Mouse (Mus musculus): Measurements from ENCODE around the gene Zfp62. TPM values are rescaled to one million over a fixed set of nuclear protein-coding genes. Genes with fewer than 3 reads are reported as not detected.

Gene Zfp62
- total RNA-seq, 2 experiments from 2014 or later: 37.4 to 40.4 TPM

DNA sequence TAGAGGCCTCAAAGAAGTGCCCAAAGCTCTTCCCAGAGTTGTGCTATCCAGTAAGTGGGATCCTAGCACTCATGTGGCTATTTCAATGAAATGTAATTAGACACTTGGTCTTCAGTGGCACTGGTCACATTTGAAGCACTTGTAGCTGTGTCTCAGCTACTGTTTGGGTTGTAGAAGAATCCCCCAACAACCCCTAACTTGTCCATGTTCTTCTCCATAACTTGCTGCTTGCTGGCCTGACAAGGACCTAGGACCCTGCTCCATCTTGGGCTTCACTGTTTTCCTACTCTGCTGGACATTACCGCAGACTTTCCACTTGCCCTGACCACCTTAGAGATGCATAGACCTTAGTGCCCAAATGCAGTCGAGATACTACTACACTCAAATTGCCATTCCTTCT is 1.0 kb upstream of the Zfp62 start:
- DNase-seq (ENCODE audit: extremely low spot score in 1 of 2, low spot score in 2 of 2): no peak
- intact Hi-C loops (cut with DNase I): loop anchor here (5.0 kb wide), 1 partner anchor 50 kb away; no protein-coding TSS in a partner anchor

DNA sequence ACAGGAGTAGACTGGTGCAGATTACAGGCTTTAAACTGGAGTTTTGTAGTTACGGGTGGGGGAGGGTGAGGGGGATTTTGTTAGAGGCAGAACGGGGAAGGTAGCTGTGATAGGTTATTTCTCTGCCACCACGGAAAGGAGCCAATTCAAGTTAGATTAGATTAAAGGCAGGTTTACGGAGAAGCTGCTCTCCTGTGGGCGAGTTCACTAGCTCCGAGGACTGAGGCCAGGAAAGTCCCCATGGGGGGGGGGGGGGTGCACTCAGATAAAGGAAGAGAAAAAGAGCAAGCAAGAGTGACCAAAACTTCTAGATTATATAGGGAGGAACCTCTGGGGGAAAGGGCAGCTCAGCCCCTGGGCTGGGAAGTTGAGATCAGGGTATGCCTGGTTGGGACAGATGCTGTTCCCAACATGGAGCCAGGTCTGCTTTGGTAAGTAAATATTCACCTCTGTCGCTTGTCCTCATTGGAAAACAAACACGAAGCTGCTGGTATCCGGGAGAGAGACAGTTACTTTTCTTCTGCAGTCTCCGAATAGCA is 500 bp upstream of the Zfp62 start:
- DNase-seq (ENCODE audit: extremely low spot score in 1 of 2, low spot score in 2 of 2): no peak
- intact Hi-C loops (cut with DNase I): loop anchor here (5.0 kb wide), 1 partner anchor 50 kb away; no protein-coding TSS in a partner anchor

DNA sequence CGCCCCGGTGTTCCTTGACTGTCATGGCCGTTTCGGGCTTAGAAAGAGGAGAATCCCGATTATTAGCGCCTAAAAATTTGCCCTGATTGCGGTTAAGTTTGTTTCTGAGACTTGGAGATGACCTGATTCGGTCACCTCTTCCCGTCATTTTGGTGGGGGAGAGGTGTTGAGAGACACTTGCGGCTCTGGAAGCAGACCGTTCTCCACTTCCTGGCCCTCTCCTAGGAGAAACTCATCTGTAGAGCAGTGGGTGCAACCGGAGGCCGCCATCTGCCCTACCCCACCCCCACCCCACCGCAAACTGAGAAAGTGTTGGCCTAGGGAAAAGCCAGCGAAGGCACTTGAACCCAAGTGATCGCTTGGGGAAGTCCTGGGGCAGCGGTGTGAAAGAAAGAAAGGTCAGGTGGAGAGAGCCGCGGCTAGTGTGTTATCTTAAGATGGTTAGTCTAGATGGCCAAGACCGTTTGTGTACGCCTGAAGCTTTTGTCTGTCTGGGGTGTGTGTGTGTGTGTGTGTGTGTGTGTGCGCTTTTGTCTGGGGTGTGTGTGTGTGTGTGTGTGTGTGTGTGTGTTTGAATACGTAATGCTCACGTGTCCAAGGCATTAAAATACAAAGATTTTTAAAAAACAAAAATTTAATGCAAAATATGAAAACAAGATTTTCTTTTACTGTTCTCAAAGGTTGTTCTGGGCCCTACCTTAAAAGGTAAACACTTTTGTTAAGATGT is 842 bp downstream of the Zfp62 start:
- DNase-seq (ENCODE audit: extremely low spot score in 1 of 2, low spot score in 2 of 2): peak in 1 of 2 experiments; percentile 39
- intact Hi-C loops (cut with DNase I): loop anchor here (5.0 kb wide), 1 partner anchor 48 kb away; no protein-coding TSS in a partner anchor

DNA sequence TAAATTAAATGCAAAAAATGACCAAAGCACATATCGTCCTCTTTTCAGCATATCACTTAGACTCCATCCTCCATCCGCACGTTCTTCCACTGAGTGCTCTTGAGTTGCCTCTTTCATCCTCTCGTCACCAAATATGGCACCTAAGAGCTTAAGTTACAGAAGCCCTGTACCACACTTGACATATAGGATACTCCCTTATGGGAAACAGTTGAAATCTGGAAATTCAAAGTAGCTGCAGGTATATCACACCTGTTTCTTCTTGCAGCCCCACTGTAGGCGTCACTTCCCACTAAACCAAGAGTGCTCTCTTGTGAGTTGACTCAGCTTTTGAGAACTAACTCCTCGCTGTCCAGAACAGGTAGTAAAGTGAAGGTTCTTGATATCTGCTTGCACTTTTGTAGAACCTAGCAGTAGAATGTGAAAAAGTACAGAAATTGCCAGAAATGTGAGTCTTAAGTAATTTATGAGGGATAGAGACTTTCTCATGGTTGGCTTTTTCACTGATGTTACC is 2.0 kb downstream of the Zfp62 start:
- DNase-seq (ENCODE audit: extremely low spot score in 1 of 2, low spot score in 2 of 2): no peak
- intact Hi-C loops (cut with DNase I): no loop called here

DNA sequence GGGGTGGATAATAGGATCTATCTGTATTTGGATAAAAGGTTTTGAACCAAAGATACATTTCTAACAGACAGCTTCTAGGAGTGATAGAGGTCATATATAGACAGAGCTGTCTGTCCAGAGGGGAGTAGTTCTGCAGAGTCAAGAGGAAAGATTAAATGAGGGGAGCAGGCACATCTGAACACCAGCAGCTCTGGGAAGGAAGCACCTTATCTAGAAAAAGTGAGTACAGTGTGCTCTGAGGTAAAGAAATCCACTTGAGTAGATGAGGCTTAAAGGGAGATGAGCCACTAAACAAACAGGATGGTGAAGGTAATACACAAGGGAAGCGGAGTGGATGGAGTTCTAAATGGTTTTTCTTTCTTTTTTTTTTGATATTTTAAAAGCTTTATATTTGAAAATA is 4.4 kb downstream of the Zfp62 start:
- no peak for DNase-seq (ENCODE audit: extremely low spot score in 1 of 2, low spot score in 2 of 2)
- intact Hi-C loops (cut with DNase I): no loop called here

DNA sequence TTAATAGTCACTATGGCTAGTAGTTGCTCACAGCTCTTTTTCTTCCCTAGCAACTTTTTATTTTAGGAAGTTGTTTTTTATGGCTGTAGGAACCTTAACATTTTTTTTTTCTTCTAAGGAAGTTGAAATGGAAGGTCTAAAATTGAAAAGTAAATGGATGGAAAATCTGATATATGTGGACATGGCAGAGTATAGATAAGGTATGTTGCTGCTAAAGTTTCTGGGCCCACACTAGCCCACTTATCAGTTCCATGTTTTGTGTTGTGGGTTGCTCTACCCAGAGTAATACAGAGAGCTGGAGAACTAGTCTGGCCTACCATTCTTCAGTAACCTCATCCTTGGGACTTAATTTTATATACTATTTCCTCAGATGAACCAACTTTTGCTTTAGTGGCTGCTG is 9.5 kb downstream of the Zfp62 start:
- intact Hi-C loops (cut with DNase I): no loop called here
- no peak for DNase-seq (ENCODE audit: extremely low spot score in 1 of 2, low spot score in 2 of 2)

DNA sequence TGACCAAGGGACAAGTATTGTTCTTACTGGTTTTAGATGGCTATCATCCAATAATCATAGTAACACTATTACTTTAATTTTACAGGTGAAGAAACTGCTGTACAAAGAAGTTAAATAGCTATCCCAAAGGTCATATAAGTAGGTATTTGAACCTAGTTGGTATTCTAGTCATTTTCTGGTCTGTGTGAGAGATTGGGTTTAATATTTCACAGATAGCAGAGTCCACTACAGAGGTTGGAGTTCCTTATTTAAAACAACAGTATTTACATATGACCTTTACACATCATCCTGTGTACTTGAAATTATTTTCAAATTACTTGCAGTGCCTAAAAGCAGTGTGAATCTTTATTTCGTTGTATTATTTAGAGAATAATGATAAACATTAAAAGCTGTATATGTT is 10.4 kb downstream of the Zfp62 start:
- intact Hi-C loops (cut with DNase I): no loop called here
- no peak for DNase-seq (ENCODE audit: extremely low spot score in 1 of 2, low spot score in 2 of 2)

DNA sequence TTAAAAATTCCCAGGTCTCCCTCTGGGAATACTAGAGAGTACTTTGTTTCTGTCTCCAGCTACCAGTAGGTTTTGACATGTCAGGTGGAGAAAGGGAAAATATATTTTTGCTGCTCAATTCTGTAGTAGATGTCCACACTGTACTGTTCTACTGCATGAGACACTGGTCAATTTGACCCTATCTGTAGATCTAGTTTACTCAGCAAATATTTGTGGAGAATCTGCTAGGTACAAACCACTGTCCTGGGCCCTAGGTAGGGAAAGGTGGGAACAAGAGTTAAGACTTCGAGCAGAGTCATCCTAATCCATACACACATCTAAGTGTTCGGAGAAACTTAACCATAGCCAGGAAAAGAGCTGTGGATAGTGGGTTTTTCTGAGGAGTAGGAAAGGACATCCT is 16.2 kb downstream of the Zfp62 start:
- intact Hi-C loops (cut with DNase I): no loop called here
- DNase-seq (ENCODE audit: extremely low spot score in 1 of 2, low spot score in 2 of 2): no peak

DNA sequence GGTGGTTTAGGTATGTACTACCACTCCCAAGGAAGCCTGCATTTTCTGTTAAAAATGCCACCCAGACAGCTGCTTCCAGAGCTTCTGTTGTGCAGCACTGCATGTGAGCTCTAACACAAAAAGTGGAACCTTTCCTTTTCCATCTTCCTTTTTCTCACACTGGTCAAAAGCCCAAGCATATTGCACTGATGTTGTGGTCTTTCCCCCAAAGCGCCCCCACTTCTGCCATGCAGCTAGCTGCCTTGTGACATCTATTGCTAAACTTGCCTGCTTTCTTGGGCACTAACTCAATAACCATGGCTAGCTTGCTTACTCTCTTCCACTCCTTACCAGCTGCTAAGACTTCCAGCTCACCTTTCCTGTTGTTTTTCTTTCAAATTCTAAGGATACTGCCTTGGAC is 21.4 kb downstream of the Zfp62 start:
- DNase-seq (ENCODE audit: extremely low spot score in 1 of 2, low spot score in 2 of 2): no peak
- intact Hi-C loops (cut with DNase I): no loop called here

DNA sequence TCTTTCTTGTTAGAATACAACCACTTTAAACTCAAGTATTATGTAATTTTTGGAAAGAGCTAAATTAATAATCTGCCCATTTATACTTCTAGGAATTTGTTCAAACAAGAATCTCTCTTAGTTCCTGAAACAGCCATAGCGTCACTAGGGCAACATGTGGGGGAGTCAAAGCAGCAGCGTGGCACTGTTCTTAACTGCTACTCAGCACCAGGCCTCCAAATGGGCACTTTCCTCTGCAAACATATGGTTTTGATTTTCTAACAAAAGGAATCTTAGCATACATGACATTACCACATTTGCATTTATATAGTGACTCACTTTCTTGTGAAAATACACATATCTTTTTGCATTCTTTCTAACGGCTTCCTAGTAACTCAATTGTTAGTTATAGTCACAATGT is 29.7 kb downstream of the Zfp62 start:
- no peak for DNase-seq (ENCODE audit: extremely low spot score in 1 of 2, low spot score in 2 of 2)

DNA sequence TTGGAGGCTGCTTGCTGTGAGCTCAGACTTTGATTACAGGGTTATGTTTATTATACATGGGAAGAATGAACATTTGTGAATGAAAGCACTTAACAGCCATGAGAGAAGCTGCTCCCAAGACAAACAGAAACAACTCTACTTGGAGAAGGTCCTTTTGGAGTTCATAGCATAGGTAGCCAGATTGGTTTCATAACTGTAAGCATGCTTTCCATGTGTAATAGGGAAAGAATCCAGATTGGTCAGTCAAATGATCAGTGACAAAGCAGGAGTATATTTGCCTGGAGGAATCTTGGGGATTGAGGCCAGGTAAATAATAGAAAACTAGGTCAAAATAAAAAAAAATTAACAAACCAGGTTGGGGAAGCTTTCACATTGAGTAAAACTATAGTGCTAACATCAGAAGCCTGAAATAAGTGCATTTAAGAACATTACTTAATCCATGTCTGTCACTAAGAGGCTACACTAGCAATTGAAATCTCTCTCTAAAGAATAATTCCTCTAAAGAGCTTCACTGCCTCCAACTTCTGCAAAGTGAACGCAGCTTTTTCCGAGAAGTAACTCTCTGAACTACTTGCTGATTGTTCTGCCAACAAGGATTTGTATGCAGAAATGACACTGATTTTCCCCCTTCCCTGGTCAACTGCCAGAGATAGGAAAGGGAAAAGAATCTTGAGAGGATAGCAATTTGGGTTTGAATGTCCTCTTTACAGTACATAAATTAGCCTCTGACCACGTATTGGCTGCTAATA is 32.5 kb downstream of the Zfp62 start:
- intact Hi-C loops (cut with DNase I): no loop called here
- DNase-seq (ENCODE audit: extremely low spot score in 1 of 2, low spot score in 2 of 2): no peak

More for the DNA sequence above, 29.7 kb downstream of the Zfp62 start:
- intact Hi-C loops (cut with DNase I): no loop called here

DNA sequence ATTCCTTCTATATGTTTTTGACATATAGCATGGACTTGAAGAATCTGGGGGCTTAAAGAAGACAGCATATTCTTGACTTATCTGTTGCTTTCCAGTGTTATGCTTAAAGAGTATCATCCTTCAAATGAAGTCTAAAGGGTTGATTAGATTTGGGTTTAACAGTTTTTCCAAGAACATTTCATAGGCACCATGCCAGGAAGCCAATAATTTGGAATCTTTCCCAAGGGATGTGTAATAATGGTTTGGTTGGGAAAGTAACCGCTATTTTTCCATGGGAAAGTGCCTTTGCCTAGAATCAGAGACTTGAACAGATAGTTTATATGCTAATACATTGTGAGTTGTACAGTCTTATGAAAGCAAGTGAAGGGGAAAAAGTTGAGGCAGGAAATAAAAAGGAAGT is 33.8 kb downstream of the Zfp62 start:
- DNase-seq (ENCODE audit: extremely low spot score in 1 of 2, low spot score in 2 of 2): no peak
- intact Hi-C loops (cut with DNase I): no loop called here

DNA sequence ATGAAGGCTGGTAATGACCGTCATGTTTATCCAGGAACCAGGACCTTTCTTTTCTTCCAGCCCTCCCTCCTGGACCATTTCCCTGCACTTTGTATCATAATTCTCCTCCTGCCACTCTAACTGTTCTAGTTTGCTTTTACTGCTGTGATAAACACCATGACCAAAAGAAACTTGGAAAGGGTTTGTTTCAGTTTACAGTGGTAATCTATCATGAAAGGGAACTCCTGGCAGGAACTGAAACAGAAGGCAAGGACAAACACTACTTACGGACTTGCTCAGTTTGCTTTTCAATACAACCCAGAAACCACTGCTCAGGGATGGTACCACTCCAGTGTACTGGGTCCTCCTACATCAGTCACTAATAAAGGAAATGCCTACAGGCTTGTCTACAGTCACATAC is 34.4 kb downstream of the Zfp62 start:
- intact Hi-C loops (cut with DNase I): no loop called here
- no peak for DNase-seq (ENCODE audit: extremely low spot score in 1 of 2, low spot score in 2 of 2)

DNA sequence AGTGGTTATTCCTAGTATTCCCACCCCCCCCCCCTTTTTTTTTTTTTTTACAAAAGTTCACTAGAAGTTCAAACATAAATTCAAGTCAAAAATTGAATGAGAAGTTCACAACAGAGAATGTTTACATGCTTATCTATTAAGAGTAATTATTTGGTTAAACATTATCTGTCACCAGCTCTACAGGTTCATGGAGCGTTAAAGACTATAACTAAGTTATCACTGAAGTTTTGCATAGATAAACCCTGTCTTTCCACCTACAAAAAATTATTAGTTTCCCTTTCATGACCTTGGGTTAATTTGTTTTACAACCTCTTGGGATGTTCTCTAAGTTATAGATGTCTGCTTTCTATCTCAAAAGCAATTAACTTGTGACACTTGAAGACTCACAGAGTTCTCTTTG is 37.2 kb downstream of the Zfp62 start:
- no peak for DNase-seq (ENCODE audit: extremely low spot score in 1 of 2, low spot score in 2 of 2)
- intact Hi-C loops (cut with DNase I): no loop called here

DNA sequence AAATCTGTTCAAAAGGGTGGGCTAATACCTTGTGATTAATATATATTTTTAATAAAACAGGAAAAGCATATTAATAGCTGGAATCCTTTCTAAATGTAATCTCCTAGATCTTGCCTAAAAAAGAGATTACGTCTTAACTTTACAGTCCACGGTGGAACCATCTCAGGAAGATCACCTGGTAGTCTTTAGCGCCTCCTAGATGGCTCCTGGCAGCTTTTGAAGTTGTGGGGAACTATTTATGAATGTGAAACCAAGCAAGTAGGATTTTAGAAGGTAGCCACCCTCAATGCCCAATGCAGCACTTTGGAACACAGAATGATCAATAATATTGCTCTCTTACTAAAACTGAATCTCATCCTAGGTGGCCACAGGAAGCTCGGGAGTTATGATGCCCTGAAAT is 37.8 kb downstream of the Zfp62 start:
- intact Hi-C loops (cut with DNase I): no loop called here
- DNase-seq (ENCODE audit: extremely low spot score in 1 of 2, low spot score in 2 of 2): no peak

DNA sequence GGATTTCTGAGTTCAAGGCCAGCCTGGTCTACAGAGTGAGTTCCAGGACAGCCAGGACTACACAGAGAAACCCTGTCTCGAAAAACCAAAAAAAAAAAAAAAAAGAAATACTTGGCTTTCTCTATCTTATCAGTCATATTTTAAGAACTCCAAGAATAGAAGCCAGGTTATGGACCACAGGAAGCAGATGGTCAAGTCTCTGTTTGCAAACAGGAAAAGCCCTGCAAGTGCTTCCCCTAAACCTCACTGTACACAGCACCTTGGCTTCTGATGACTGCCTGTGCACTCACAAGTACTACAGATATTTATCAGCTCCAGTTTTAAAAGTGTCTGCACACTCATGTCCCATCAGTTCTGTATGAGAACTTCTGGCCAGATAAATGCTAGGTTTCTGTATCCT is 38.4 kb downstream of the Zfp62 start:
- intact Hi-C loops (cut with DNase I): no loop called here
- no peak for DNase-seq (ENCODE audit: extremely low spot score in 1 of 2, low spot score in 2 of 2)

DNA sequence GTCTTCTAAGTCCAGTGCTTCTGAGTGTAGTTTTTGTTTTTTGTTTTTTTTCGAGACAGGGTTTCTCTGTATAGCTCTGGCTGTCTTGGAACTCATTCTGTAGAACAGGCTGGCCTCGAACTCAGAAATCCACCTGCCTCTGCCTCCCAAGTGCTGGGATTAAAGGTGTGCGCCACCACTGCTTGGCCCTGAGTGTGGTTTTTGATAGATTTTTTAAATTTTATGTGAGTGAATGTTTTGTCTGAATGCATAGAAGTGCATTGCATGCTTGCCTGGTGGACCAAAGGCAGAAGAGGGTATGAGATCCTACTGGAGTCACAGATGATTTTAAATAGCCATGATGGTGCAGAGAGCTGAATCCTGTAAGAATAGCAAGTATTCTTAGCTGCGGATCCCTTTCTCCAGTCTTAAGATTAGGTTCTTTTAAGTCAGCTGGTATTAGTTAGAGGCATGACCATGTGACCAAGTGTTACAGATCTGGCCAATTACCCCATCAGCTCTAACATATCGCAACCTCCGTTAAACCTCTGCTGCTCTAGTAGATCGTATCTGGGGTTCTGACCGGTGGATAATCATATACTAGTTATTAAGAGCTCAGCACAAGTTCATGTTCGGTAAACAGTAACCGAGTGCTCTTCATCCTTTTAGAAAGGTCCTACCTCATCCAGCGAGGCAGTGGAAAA is 40.0 kb downstream of the Zfp62 start:
- no peak for DNase-seq (ENCODE audit: extremely low spot score in 1 of 2, low spot score in 2 of 2)
- intact Hi-C loops (cut with DNase I): no loop called here

DNA sequence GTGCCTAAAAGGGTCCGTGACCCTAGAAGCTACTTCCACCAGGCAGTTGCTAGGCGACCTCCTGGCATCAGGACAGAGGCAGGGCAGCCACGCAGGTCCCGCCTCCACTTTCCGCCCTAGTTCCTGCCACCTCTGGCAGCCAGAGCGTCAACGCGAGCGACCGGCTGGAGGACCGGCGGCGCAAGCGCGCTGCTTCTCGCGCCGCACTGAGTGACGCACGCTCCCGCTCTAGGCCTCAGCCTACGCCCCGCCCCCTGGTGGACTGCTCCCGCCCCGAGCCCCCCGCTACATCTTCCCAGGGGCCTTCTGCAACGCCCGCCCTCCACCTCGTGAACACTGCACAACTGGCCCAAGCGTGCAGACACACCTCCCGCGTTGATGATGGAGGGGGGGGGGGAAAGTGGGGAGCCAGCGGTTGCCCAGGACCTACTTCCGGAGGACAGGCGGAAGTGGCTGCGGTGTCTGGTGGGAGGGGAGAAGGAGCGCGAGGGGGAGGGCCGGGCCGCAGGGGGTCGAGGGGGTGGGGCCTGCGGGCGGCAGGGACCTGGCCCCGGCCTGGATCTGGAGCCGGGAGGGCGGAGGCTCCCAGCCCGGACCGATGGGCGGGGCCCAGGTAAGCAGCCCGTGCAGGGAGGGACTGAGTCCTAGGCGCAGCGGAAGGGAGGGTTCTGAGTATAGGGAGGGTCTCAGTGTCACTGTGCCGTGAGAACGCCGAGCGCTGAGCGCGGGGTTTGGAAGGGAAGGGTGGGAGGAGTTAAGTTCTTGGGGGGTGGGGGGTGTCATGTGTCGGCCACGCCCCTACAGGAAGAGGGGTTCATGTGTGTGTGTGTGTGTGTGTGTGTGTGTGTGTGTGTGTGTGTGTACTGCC is 40.9 kb downstream of the Zfp62 start, which contains the start of gene Mgat1:
TSS of gene Mgat1 (plus strand) at position 465 of the 868 bp plus-strand sequence.
- intact Hi-C loops (cut with DNase I): no loop called here
- peak; percentile 85 to 97 for DNase-seq (ENCODE audit: extremely low spot score in 1 of 2, low spot score in 2 of 2)

DNA sequence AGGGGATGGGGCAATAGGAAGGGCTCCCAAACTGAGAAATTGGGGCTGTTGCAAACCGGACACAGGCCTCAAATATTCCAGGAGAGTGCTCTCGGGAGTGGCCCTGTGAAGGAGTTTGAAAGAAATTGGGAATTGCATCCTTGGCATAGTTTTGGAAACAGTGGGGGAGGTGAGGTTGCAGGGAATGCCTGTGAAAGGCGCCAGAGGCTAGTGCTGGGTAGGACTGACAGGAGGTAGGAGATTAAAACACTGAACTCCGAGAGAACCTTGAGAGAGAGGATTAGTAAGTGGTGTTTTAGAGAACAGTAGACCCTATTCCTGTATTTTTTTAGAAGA is 41.5 kb downstream of the Zfp62 start:
- intact Hi-C loops (cut with DNase I): no loop called here
- DNase-seq (ENCODE audit: extremely low spot score in 1 of 2, low spot score in 2 of 2): no peak
